Mouse (Mus musculus): ENCODE data around the gene Hfm1.

DNA sequence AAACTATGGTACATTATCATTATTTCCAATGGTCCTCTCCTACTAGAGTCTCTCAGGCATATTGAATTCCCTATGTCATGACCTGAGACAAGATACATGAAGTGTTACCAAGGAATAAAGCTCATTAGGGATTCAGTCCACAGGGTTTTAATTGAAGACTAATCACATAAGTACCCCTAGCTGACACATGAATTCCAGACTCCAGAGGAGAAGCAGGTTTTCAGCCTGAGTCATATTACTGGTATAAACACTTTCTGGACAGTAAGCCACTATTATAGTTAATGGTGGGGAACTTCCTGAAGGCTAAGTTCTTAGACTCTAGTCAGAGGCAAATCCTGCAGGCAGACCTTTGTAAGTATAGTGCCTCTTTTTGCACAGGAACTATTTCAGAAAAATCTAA is 6.8 kb downstream of the Hfm1 start:
- TF ChIP-seq EP300 (IDR thresholded peaks at IDR 0.05; ENCODE audit: low read depth) (no peak), CTCF (IDR thresholded peaks at IDR 0.05; ENCODE audit: low read depth) (no peak)

Data from liver, embryonic 14.5 days (tissue).